Mouse (Mus musculus) cerebellum, adult 2 months (tissue): ENCODE results near the gene Cdh26.

Source experiments
- CTCF ChIP-seq: fragments of 200-500 bp; IDR thresholded peaks from 2 replicates; pipeline ENCODE4 v1.5.1; 2011; ENCODE audit warnings: low read depth, mild to moderate bottlenecking, control low read depth, low read length, moderate library complexity, borderline replicate concordance; ENCODE audit not compliant: insufficient read depth
- POLR2A ChIP-seq: fragments of 200-500 bp; IDR thresholded peaks from 2 replicates; pipeline ENCODE4 v1.6.1; 2011; ENCODE audit warnings: low read length, control low read depth, borderline replicate concordance; ENCODE audit not compliant: insufficient read depth

DNA sequence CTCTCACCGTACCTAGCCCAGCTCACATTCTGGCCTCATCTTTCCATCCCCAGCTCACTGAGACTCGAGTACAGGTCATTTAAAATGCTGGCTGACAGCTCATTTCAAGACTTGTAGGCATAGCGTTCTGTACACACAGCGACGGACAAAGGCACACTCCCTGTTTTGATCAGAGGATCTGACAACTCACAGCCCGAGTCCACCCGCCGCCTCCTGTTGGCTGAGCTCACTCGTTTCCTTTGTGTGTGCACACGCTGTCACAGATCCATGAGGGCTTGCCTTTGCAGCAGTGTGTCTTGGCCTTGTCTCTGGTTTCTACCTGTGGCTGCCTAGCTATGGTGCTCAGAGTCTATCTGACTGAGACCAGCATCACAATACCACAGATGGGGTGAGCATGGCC lies 72.1 kb downstream of the Cdh26 start:
- TF ChIP-seq POLR2A = no peak
- no peak for TF ChIP-seq CTCF
